Mouse (Mus musculus): Measurements from ENCODE around the gene Arhgap10. TPM values are rescaled to one million over a fixed set of nuclear protein-coding genes. Genes with fewer than 3 reads are reported as not detected.
A peak's percentile ranks its signal among the peaks of the same experiment; 100 is the strongest.

The Arhgap10 gene
- polyA plus RNA-seq, 1 experiment from 2014 or later, result 26.3 TPM

GRCm38 (mm10) chr8:77419731-77420130, 98.0 kb downstream of the Arhgap10 start:
- DNase-seq (ENCODE audit: low spot score) (peak; percentile 85), ATAC-seq (replicated peaks; ENCODE audit: insufficient number of reproducible peaks, low FRiP score, low TSS enrichment, low read depth) (no peak)
- Histone ChIP-seq H3K4me2 (ENCODE audit: low read depth, low read length) (no peak overlapping the region), H3K9me3 (replicated peaks; ENCODE audit: control insufficient read depth, low read length) (no peaks in the 10 kb centered on the region), H3K27me3 (ENCODE audit: control insufficient read depth, insufficient read depth, low read length) (no peaks in the 10 kb centered on the region), H3K9ac (replicated peaks; ENCODE audit: low read length) (no peak overlapping the region), H3K27ac (replicated peaks; ENCODE audit: low read depth, low read length) (no peak overlapping the region), H3K36me3 (replicated peaks; ENCODE audit: control insufficient read depth, insufficient read depth, low read depth, low read length) (0 out of 2 replicates have a peak, but pooled peaks cover 3% of the 10 kb centered on the region), H3K4me1 (ENCODE audit: control insufficient read depth, insufficient read depth, low read length) (no peaks in the 10 kb centered on the region; the same call in 1 of the 2 replicates), H3K4me3 (ENCODE audit: low read depth, low read length) (no peak overlapping the region)
- WGBS, result 56% methylated on average over 4 of the region's 4 CpGs

DNA sequence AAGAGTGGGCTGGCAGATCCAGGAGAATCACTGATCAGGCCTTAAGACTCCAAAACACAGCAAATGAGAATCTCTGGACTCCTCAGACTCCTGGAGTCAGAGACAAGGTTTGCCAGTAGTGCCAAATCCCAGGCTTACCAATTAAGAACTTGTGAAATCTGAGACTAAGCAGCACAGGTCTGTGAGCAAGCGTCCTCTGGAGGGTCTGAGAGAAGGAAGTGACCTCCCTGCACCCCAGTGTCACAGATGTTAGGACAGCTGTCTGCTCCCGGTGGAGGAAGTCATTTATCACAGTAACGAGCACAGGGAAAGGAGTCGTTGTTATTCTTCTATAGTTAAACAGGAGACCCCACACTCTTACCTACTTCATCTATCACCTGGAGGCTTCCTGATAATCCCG, 101.0 kb downstream of the Arhgap10 start:
- H3K36me3 ChIP-seq (replicated peaks; ENCODE audit: control insufficient read depth, insufficient read depth, low read depth, low read length), result 0 out of 2 replicates have a peak, but pooled peaks cover 3% of the 10 kb centered on the region
- H3K4me1 ChIP-seq (ENCODE audit: control insufficient read depth, insufficient read depth, low read length), result no peaks in the 10 kb centered on the region; the same call in 1 of the 2 replicates
- 10% methylated on average over 5 of the region's 5 CpGs for WGBS
- no peak overlapping the region for H3K4me3 ChIP-seq (ENCODE audit: low read depth, low read length)
- no peaks in the 10 kb centered on the region for H3K9me3 ChIP-seq (replicated peaks; ENCODE audit: control insufficient read depth, low read length)
- DNase-seq (ENCODE audit: low spot score) (no peak), ATAC-seq (replicated peaks; ENCODE audit: insufficient number of reproducible peaks, low FRiP score, low TSS enrichment, low read depth) (no peak)
- no peaks in the 10 kb centered on the region for H3K27me3 ChIP-seq (ENCODE audit: control insufficient read depth, insufficient read depth, low read length)
- H3K9ac ChIP-seq (replicated peaks; ENCODE audit: low read length), result no peak overlapping the region
- no peak overlapping the region for H3K27ac ChIP-seq (replicated peaks; ENCODE audit: low read depth, low read length)
- no peak overlapping the region for H3K4me2 ChIP-seq (ENCODE audit: low read depth, low read length)

DNA sequence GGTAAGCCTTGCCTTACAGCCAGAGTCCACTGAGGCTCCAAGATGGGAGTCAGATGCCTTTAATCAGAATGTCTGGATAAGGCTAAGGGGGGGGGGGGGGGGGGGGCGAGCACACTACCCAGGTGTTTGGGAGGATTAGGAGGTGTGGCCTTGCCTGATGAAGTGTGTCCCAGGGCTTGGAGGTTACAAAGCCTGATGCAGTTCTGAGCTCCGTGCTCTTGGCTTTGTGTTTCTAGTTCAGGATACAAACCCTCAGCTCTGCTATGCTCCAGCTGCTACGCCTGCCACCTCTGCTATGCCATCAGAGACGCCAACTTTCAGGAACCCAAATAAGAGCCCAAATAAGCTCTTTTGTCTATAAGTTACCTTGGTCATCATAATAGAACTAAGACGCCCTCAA, 101.7 kb downstream of the Arhgap10 start:
- 68% methylated on average over 5 of the region's 5 CpGs for WGBS
- Histone ChIP-seq H3K36me3 (replicated peaks; ENCODE audit: control insufficient read depth, insufficient read depth, low read depth, low read length) (0 out of 2 replicates have a peak, but pooled peaks cover 3% of the 10 kb centered on the region), H3K27me3 (ENCODE audit: control insufficient read depth, insufficient read depth, low read length) (no peaks in the 10 kb centered on the region), H3K9ac (replicated peaks; ENCODE audit: low read length) (no peak overlapping the region), H3K4me1 (ENCODE audit: control insufficient read depth, insufficient read depth, low read length) (no peaks in the 10 kb centered on the region; the same call in 1 of the 2 replicates), H3K4me3 (ENCODE audit: low read depth, low read length) (no peak overlapping the region), H3K27ac (replicated peaks; ENCODE audit: low read depth, low read length) (no peak overlapping the region), H3K9me3 (replicated peaks; ENCODE audit: control insufficient read depth, low read length) (no peaks in the 10 kb centered on the region), H3K4me2 (ENCODE audit: low read depth, low read length) (no peak overlapping the region)
- DNase-seq (ENCODE audit: low spot score), result no peak
- no peak for ATAC-seq (replicated peaks; ENCODE audit: insufficient number of reproducible peaks, low FRiP score, low TSS enrichment, low read depth)

- ATAC-seq (replicated peaks; ENCODE audit: insufficient number of reproducible peaks, low FRiP score, low TSS enrichment, low read depth) (no peak), DNase-seq (ENCODE audit: low spot score) (no peak)
- Histone ChIP-seq H3K4me3 (ENCODE audit: low read depth, low read length) (no peak overlapping the region), H3K27ac (replicated peaks; ENCODE audit: low read depth, low read length) (no peak overlapping the region), H3K27me3 (ENCODE audit: control insufficient read depth, insufficient read depth, low read length) (no peaks in the 10 kb centered on the region), H3K9ac (replicated peaks; ENCODE audit: low read length) (no peak overlapping the region), H3K36me3 (replicated peaks; ENCODE audit: control insufficient read depth, insufficient read depth, low read depth, low read length) (no peaks in the 10 kb centered on the region), H3K9me3 (replicated peaks; ENCODE audit: control insufficient read depth, low read length) (no peaks in the 10 kb centered on the region), H3K4me2 (ENCODE audit: low read depth, low read length) (no peak overlapping the region), H3K4me1 (ENCODE audit: control insufficient read depth, insufficient read depth, low read length) (no peaks in the 10 kb centered on the region)
- WGBS, result 95% methylated on average over 15 of the region's 15 CpGs
These were observed 106.5 kb downstream of the Arhgap10 start for GRCm38 (mm10) chr8:77411262-77411661.

DNA sequence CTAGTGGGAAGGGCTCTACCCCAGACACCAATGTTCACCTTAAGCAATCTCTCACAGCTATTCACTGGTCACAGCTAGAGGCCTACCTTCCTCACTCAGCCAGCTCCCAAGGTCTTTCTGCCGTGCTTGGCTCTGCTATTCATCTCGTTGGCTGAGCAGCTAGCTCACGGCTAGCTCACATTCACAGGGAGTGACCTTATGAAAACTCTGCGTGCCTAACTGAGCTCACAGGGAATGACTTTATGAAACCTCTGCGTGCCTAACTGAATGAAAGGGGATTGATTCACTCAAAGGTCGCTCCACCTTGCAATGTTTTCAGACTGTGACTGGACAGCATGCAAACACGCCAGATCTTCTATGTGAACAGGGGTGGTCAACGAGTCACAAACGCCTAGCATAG, 107.4 kb downstream of the Arhgap10 start:
- no peak for ATAC-seq (replicated peaks; ENCODE audit: insufficient number of reproducible peaks, low FRiP score, low TSS enrichment, low read depth)
- 86% methylated on average over 9 of the region's 9 CpGs for WGBS

DNA sequence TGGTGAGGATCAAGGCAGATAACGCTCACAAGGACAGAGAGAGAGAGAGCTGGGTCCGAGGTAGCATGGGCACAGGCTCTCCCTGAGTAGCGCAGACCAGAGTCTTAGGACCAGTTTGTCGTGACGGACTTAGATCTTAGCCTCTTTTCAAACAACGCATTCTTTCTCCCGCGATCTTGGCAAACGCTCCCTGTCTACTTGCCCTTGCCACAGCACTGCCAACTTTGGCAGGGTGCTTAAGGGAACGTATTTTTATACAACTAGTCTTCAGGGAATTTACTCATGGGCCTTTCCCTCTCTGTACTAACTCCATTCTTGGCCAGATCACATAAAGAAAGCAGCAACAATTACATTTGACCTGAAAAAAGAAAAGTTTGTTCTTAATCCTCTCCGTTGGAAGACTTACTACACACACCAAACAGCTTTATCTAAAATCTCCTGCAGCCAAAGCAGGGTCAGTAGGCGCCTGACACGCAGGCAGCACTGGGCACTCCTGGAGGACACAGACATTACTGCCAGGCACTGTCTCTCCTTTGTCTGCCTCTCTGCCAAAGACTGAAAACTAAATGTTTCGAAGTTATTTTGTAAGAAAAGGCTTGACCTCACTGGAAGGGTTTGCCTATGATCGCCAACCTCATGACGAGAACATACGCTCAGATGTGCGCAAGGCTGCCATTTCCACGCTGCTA, 109.1 kb downstream of the Arhgap10 start:
- no peak overlapping the region for H3K4me2 ChIP-seq (ENCODE audit: low read depth, low read length)
- H3K9me3 ChIP-seq (replicated peaks; ENCODE audit: control insufficient read depth, low read length), result no peaks in the 10 kb centered on the region
- no peak overlapping the region for H3K9ac ChIP-seq (replicated peaks; ENCODE audit: low read length)
- 93% methylated on average over 19 of the region's 19 CpGs for WGBS
- DNase-seq (ENCODE audit: low spot score) (no peak), ATAC-seq (replicated peaks; ENCODE audit: insufficient number of reproducible peaks, low FRiP score, low TSS enrichment, low read depth) (no peak)
- no peaks in the 10 kb centered on the region for H3K4me1 ChIP-seq (ENCODE audit: control insufficient read depth, insufficient read depth, low read length)
- H3K27me3 ChIP-seq (ENCODE audit: control insufficient read depth, insufficient read depth, low read length), result no peaks in the 10 kb centered on the region
- H3K36me3 ChIP-seq (replicated peaks; ENCODE audit: control insufficient read depth, insufficient read depth, low read depth, low read length), result no peaks in the 10 kb centered on the region
- H3K27ac ChIP-seq (replicated peaks; ENCODE audit: low read depth, low read length), result no peak overlapping the region
- H3K4me3 ChIP-seq (ENCODE audit: low read depth, low read length), result no peak overlapping the region

More for the DNA sequence above, 107.4 kb downstream of the Arhgap10 start:
- no peak for DNase-seq (ENCODE audit: low spot score)
- H3K27ac ChIP-seq (replicated peaks; ENCODE audit: low read depth, low read length), result no peak overlapping the region
- no peaks in the 10 kb centered on the region for H3K4me1 ChIP-seq (ENCODE audit: control insufficient read depth, insufficient read depth, low read length)
- H3K9ac ChIP-seq (replicated peaks; ENCODE audit: low read length), result no peak overlapping the region
- no peaks in the 10 kb centered on the region for H3K36me3 ChIP-seq (replicated peaks; ENCODE audit: control insufficient read depth, insufficient read depth, low read depth, low read length)
- H3K9me3 ChIP-seq (replicated peaks; ENCODE audit: control insufficient read depth, low read length), result no peaks in the 10 kb centered on the region
- H3K4me2 ChIP-seq (ENCODE audit: low read depth, low read length), result no peak overlapping the region
- H3K27me3 ChIP-seq (ENCODE audit: control insufficient read depth, insufficient read depth, low read length), result no peaks in the 10 kb centered on the region
- no peak overlapping the region for H3K4me3 ChIP-seq (ENCODE audit: low read depth, low read length)

- 77% methylated on average over 13 of the region's 13 CpGs for WGBS
- no peaks in the 10 kb centered on the region for H3K36me3 ChIP-seq (replicated peaks; ENCODE audit: control insufficient read depth, insufficient read depth, low read depth, low read length)
- ATAC-seq (replicated peaks; ENCODE audit: insufficient number of reproducible peaks, low FRiP score, low TSS enrichment, low read depth), result no peak
These were observed 110.9 kb downstream of the Arhgap10 start for GRCm38 (mm10) chr8:77406846-77407245.

DNA sequence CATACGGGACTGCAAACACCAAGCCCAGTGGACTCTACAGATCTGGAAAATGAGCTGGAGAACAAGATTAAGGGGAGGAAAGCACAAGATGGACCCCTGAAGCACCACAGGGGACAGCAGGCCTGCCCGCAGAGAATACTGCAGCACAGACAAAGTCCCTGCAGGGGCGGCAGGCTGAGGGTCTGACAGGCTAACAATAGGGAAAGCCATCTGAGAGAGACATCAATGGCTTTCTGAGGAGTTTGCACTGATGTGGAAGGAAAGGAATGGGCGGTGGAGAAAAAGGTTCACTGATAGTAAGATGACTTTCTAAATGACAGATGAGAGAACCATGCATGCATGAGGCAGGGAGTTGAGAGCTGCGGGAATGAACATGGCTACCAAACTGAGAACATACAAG, 111.3 kb downstream of the Arhgap10 start:
- H3K9ac ChIP-seq (replicated peaks; ENCODE audit: low read length), result no peak overlapping the region
- WGBS, result 70% methylated on average over 5 of the region's 5 CpGs
- no peak for ATAC-seq (replicated peaks; ENCODE audit: insufficient number of reproducible peaks, low FRiP score, low TSS enrichment, low read depth)
- H3K4me2 ChIP-seq (ENCODE audit: low read depth, low read length), result no peak overlapping the region
- H3K4me3 ChIP-seq (ENCODE audit: low read depth, low read length), result no peak overlapping the region
- H3K4me1 ChIP-seq (ENCODE audit: control insufficient read depth, insufficient read depth, low read length), result no peaks in the 10 kb centered on the region
- no peaks in the 10 kb centered on the region for H3K9me3 ChIP-seq (replicated peaks; ENCODE audit: control insufficient read depth, low read length)
- no peaks in the 10 kb centered on the region for H3K27me3 ChIP-seq (ENCODE audit: control insufficient read depth, insufficient read depth, low read length)
- H3K36me3 ChIP-seq (replicated peaks; ENCODE audit: control insufficient read depth, insufficient read depth, low read depth, low read length), result no peaks in the 10 kb centered on the region
- no peak for DNase-seq (ENCODE audit: low spot score)
- H3K27ac ChIP-seq (replicated peaks; ENCODE audit: low read depth, low read length), result no peak overlapping the region

More at GRCm38 (mm10) chr8:77406846-77407245, 110.9 kb downstream of the Arhgap10 start:
- no peaks in the 10 kb centered on the region for H3K9me3 ChIP-seq (replicated peaks; ENCODE audit: control insufficient read depth, low read length)
- no peak overlapping the region for H3K4me3 ChIP-seq (ENCODE audit: low read depth, low read length)
- H3K4me1 ChIP-seq (ENCODE audit: control insufficient read depth, insufficient read depth, low read length), result no peaks in the 10 kb centered on the region
- DNase-seq (ENCODE audit: low spot score), result no peak
- no peaks in the 10 kb centered on the region for H3K27me3 ChIP-seq (ENCODE audit: control insufficient read depth, insufficient read depth, low read length)
- H3K9ac ChIP-seq (replicated peaks; ENCODE audit: low read length), result no peak overlapping the region
- H3K27ac ChIP-seq (replicated peaks; ENCODE audit: low read depth, low read length), result no peak overlapping the region
- H3K4me2 ChIP-seq (ENCODE audit: low read depth, low read length), result no peak overlapping the region
